Mouse (Mus musculus): ENCODE measurements around the gene Egfl7. TPM values are rescaled to one million over a fixed set of nuclear protein-coding genes. Genes with fewer than 3 reads are reported as not detected.

Gene Egfl7
- 93.2 and 96.6 TPM in 2 replicates for polyA plus RNA-seq (2016; fragmentation: Nextera tagmentation; extraction: Ambion mirVana)

GRCm38 (mm10) chr2:26579714-26580113, at the start of gene Egfl7:
TSS of gene Egfl7 (plus strand) at chr2:26580014.
- Histone ChIP-seq H3K4me3 (no peak within 1 kb of the TSS), H3K27me3 (replicated peaks; ENCODE audit: low read depth, poor library complexity, severe bottlenecking) (no peaks in the 10 kb centered on the region), H3K4me1 (peaks cover 54% of the 10 kb centered on the region), H3K9me3 (no peaks in the 10 kb centered on the region), H3K27ac (replicated peaks) (peak within 1 kb of the TSS; percentile 76), H3K36me3 (replicated peaks) (no peaks in the 10 kb centered on the region)
- WGBS: 88% methylated on average over 1 of the region's 1 CpGs
- no peak for DNase-seq (ENCODE audit: low spot score)

GRCm38 (mm10) chr2:26531829-26532228, 48.0 kb upstream of the Egfl7 start:
- no peaks in the 10 kb centered on the region for H3K9me3 ChIP-seq
- no peak for DNase-seq (ENCODE audit: low spot score)
- H3K4me1 ChIP-seq: peaks cover 58% of the 10 kb centered on the region
- WGBS: 91% methylated on average over 6 of the region's 6 CpGs
- H3K36me3 ChIP-seq (replicated peaks): no peaks in the 10 kb centered on the region
- H3K4me3 ChIP-seq: no peak overlapping the region
- no peak overlapping the region for H3K27ac ChIP-seq (replicated peaks)
- 0 out of 2 replicates have a peak, but pooled peaks cover 8% of the 10 kb centered on the region for H3K27me3 ChIP-seq (replicated peaks; ENCODE audit: low read depth, poor library complexity, severe bottlenecking)

DNA sequence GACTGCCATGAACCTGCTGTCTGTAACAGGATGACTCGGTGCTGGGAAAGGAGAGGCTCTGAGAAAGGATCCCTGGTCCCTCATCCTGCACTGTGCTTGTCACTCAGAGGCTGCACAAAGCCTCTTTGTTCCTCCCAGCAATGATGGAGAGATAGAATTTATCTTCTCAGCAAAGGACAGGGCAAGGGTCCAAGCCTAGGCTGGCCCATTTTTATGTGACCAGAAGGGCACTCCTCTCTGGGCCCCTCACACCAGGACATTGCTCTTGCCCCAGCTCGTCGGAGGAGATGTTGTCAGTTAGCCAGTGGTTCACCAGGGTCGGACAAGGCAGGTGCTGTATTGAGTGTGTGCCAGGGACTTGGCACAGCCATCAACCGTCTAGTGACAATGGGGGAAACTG, 46.6 kb upstream of the Egfl7 start:
- Histone ChIP-seq H3K27me3 (replicated peaks; ENCODE audit: low read depth, poor library complexity, severe bottlenecking) (0 out of 2 replicates have a peak, but pooled peaks cover 8% of the 10 kb centered on the region), H3K27ac (replicated peaks) (peak overlapping the region; percentile 76), H3K36me3 (replicated peaks) (no peaks in the 10 kb centered on the region), H3K4me3 (0 out of 2 replicates have a peak overlapping the region, but pooled peaks have one; percentile 1), H3K4me1 (peaks cover 52% of the 10 kb centered on the region), H3K9me3 (no peaks in the 10 kb centered on the region)
- WGBS: 32% methylated on average over 5 of the region's 5 CpGs
- no peak for DNase-seq (ENCODE audit: low spot score)

DNA sequence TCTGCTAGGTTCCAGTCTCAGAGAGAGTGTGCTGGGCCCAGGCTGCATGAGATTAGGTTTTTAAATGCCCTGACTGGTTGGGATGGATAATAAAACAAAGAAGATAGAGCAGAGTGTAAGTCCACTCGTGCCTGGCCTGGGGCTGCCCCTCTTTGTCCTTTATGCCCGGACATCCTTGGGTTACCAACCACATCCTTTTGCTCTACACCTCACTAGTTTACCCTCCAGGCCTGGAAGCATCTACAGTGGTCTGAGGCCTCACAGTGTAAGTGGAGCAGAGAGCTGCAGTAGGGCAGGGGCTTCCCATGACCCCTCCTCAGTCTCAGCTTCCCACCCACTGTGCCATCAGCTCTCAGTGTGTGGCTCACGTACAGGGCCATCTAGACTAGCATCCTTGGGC, 45.7 kb upstream of the Egfl7 start:
- H3K36me3 ChIP-seq (replicated peaks): no peaks in the 10 kb centered on the region
- H3K4me1 ChIP-seq: peaks cover 58% of the 10 kb centered on the region
- no peak overlapping the region for H3K4me3 ChIP-seq
- peak overlapping the region; percentile 76 for H3K27ac ChIP-seq (replicated peaks)
- H3K27me3 ChIP-seq (replicated peaks; ENCODE audit: low read depth, poor library complexity, severe bottlenecking): 0 out of 2 replicates have a peak, but pooled peaks cover 8% of the 10 kb centered on the region
- no peak for DNase-seq (ENCODE audit: low spot score)
- 63% methylated on average over 3 of the region's 3 CpGs for WGBS
- no peaks in the 10 kb centered on the region for H3K9me3 ChIP-seq

- no peak for DNase-seq (ENCODE audit: low spot score)
- Histone ChIP-seq H3K27ac (replicated peaks) (peak overlapping the region; percentile 76), H3K27me3 (replicated peaks; ENCODE audit: low read depth, poor library complexity, severe bottlenecking) (peaks cover 10% of the 10 kb centered on the region; the same call in 1 of the 2 replicates), H3K36me3 (replicated peaks) (no peaks in the 10 kb centered on the region), H3K4me3 (no peak overlapping the region), H3K4me1 (peaks cover 58% of the 10 kb centered on the region), H3K9me3 (no peaks in the 10 kb centered on the region)
- WGBS: 70% methylated on average over 2 of the region's 2 CpGs
Measured at GRCm38 (mm10) chr2:26534616-26535015, 45.2 kb upstream of the Egfl7 start.

- Histone ChIP-seq H3K36me3 (replicated peaks) (no peaks in the 10 kb centered on the region), H3K9me3 (no peaks in the 10 kb centered on the region), H3K4me3 (no peak overlapping the region), H3K4me1 (peaks cover 66% of the 10 kb centered on the region), H3K27ac (replicated peaks) (peak overlapping the region; percentile 76), H3K27me3 (replicated peaks; ENCODE audit: low read depth, poor library complexity, severe bottlenecking) (peaks cover 19% of the 10 kb centered on the region)
- DNase-seq (ENCODE audit: low spot score): peak; percentile 49
- 25% methylated on average over 4 of the region's 4 CpGs for WGBS
Measured at GRCm38 (mm10) chr2:26535517-26536045, 44.2 kb upstream of the Egfl7 start.

DNA sequence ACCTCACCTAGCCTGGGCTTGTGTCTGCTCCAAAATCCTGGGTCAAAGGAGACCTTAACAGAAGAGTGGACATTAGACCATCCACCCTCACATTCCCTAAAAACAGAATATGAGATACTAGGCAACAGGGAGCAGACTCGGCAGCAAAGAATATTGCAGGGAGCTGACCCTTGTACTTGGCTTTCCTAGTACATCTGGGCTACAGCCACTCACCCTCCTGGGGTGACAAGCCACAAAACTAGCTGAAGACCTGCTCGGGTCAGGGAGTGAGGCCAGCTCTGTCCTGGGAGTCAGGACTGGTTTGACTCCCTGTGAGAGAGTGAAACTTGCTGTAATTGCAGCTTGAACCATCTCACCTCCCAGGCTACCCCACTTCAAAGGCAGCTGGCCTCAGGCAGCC, 40.3 kb upstream of the Egfl7 start:
- Histone ChIP-seq H3K36me3 (replicated peaks) (no peaks in the 10 kb centered on the region), H3K27me3 (replicated peaks; ENCODE audit: low read depth, poor library complexity, severe bottlenecking) (peaks cover 12% of the 10 kb centered on the region), H3K27ac (replicated peaks) (peak overlapping the region; percentile 35; the same call in 1 of the 2 replicates), H3K9me3 (no peaks in the 10 kb centered on the region), H3K4me1 (peaks cover 75% of the 10 kb centered on the region), H3K4me3 (no peak overlapping the region)
- 71% methylated on average over 2 of the region's 2 CpGs for WGBS
- no peak for DNase-seq (ENCODE audit: low spot score)

GRCm38 (mm10) chr2:26540721-26541120, 39.1 kb upstream of the Egfl7 start:
- WGBS: 30% methylated on average over 7 of the region's 7 CpGs
- H3K4me1 ChIP-seq: peaks cover 68% of the 10 kb centered on the region
- H3K27me3 ChIP-seq (replicated peaks; ENCODE audit: low read depth, poor library complexity, severe bottlenecking): peaks cover 12% of the 10 kb centered on the region
- peak overlapping the region; percentile 72 for H3K27ac ChIP-seq (replicated peaks)
- DNase-seq (ENCODE audit: low spot score): no peak
- H3K9me3 ChIP-seq: no peaks in the 10 kb centered on the region
- H3K36me3 ChIP-seq (replicated peaks): no peaks in the 10 kb centered on the region
- H3K4me3 ChIP-seq: 0 out of 2 replicates have a peak overlapping the region, but pooled peaks have one; percentile 2

- peak overlapping the region; percentile 72 for H3K27ac ChIP-seq (replicated peaks)
- 33% methylated on average over 9 of the region's 9 CpGs for WGBS
- DNase-seq (ENCODE audit: low spot score): peak; percentile 55
- H3K27me3 ChIP-seq (replicated peaks; ENCODE audit: low read depth, poor library complexity, severe bottlenecking): peaks cover 12% of the 10 kb centered on the region
- no peak overlapping the region for H3K4me3 ChIP-seq
- H3K36me3 ChIP-seq (replicated peaks): no peaks in the 10 kb centered on the region
- H3K9me3 ChIP-seq: no peaks in the 10 kb centered on the region
- peaks cover 63% of the 10 kb centered on the region for H3K4me1 ChIP-seq
Measured at GRCm38 (mm10) chr2:26541258-26541910, 38.4 kb upstream of the Egfl7 start.

- H3K27me3 ChIP-seq (replicated peaks; ENCODE audit: low read depth, poor library complexity, severe bottlenecking): peaks cover 12% of the 10 kb centered on the region
- peaks cover 68% of the 10 kb centered on the region for H3K4me1 ChIP-seq
- no peak overlapping the region for H3K4me3 ChIP-seq
- WGBS: 57% methylated on average over 4 of the region's 4 CpGs
- DNase-seq (ENCODE audit: low spot score): no peak
- no peak overlapping the region for H3K27ac ChIP-seq (replicated peaks)
- H3K9me3 ChIP-seq: no peaks in the 10 kb centered on the region
- H3K36me3 ChIP-seq (replicated peaks): no peaks in the 10 kb centered on the region
Measured at GRCm38 (mm10) chr2:26543155-26543554, 36.7 kb upstream of the Egfl7 start.

GRCm38 (mm10) chr2:26543768-26544167, 36.0 kb upstream of the Egfl7 start:
- no peak overlapping the region for H3K4me3 ChIP-seq
- H3K9me3 ChIP-seq: no peaks in the 10 kb centered on the region
- no peaks in the 10 kb centered on the region for H3K36me3 ChIP-seq (replicated peaks)
- H3K4me1 ChIP-seq: peaks cover 64% of the 10 kb centered on the region
- WGBS: 90% methylated on average over 8 of the region's 8 CpGs
- no peak for DNase-seq (ENCODE audit: low spot score)
- peaks cover 12% of the 10 kb centered on the region for H3K27me3 ChIP-seq (replicated peaks; ENCODE audit: low read depth, poor library complexity, severe bottlenecking)
- H3K27ac ChIP-seq (replicated peaks): no peak overlapping the region; the same call in 1 of the 2 replicates

DNA sequence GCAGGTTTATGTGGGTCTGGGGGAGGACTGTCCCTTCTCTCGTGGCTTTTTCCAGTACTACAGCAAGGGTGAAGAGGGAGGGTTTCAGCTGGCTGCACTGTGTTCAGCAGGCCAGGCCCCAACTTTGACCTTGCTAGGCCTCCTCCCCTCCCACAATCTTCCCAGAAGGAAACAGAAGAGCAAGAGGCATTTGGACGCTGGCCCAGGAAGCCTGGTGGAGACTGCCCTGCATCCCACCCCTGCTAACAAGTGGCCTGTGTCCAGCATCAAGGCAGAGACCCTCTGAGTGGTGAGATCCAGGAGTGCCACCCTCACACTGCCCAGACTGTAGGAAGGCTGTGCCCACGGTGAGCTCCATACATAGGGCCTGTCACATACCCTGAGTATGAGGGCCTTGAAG, 35.5 kb upstream of the Egfl7 start:
- Histone ChIP-seq H3K36me3 (replicated peaks) (no peaks in the 10 kb centered on the region), H3K4me1 (peaks cover 59% of the 10 kb centered on the region), H3K9me3 (no peaks in the 10 kb centered on the region), H3K4me3 (no peak overlapping the region), H3K27me3 (replicated peaks; ENCODE audit: low read depth, poor library complexity, severe bottlenecking) (peaks cover 12% of the 10 kb centered on the region), H3K27ac (replicated peaks) (0 out of 2 replicates have a peak overlapping the region, but pooled peaks have one; percentile 51)
- DNase-seq (ENCODE audit: low spot score): no peak
- WGBS: 76% methylated on average over 3 of the region's 3 CpGs

GRCm38 (mm10) chr2:26547481-26547880, 32.3 kb upstream of the Egfl7 start:
- no peak overlapping the region for H3K4me3 ChIP-seq
- H3K27me3 ChIP-seq (replicated peaks; ENCODE audit: low read depth, poor library complexity, severe bottlenecking): no peaks in the 10 kb centered on the region
- H3K4me1 ChIP-seq: peaks cover 34% of the 10 kb centered on the region
- 32% methylated on average over 2 of the region's 2 CpGs for WGBS
- peak; percentile 49 for DNase-seq (ENCODE audit: low spot score)
- no peaks in the 10 kb centered on the region for H3K36me3 ChIP-seq (replicated peaks)
- H3K9me3 ChIP-seq: no peaks in the 10 kb centered on the region
- H3K27ac ChIP-seq (replicated peaks): peak overlapping the region; percentile 45

All from embryonic facial prominence, embryonic 10.5 days (tissue).